Mouse (Mus musculus): ENCODE measurements around the gene Gm9821.

Gene Gm9821

DNA sequence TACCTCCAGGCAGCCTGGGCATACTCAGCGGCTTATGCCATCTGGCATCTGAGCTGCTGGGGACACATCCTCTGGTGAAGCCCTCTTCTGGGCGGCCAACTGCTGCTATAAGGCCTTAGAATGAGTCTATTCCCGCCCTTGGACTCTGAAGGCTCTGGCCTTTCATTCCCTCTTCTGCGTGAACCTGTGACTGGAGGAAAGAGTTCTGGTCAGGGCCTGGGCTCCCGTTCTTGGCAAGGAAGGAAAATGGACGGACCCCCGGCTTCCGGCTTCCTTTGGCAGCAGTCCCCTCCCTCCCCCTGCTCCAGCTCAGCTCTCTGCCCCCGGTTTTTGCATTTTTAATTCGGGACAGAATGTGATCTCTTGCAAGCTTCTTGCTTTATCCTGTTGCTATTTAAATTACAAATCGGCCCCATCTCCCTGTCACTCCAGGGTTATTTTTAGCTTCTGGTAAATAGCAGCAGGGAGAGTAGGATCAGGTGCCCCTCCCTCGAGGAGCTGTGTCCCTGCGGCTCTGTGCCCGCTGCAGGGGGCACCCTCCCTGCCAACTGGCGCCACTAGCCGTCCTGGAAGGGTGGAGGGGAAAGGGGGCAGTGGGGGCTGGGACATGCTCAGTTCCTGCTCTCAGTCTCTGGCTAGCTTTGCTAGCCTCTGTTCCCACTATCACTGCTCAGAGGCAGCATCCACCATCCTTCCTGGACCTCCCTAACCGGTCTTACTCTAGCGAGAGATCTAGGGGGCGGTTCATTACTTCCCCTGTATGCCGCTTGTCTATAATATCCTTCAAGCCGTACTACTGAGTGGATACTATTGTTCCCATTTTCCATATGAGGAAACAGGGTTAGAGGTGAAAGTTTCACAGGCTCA, 26.0 kb downstream of the Gm9821 start:
- no peak for DNase-seq (ENCODE audit: low spot score)

DNA sequence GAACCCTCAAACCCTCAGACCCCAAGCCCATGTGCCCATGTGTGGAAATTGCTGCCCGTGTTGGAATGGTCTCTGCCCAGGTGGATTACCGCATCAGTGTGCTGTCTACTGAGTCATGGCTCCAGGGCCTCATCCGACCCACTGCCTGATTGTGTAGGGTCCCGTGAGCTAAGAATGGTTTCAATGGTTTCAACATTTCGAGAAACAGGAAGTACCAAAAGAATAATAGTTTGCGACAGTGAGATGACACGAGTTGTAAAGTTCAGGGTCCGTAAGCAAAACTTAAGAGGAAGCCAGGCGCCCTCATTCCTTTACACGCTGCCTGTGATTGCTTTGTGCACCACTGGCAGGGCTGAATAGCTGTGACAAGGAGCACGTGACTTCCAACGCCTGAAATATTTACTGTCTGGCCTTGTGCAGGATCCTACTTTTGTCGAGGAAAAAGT, 26.6 kb downstream of the Gm9821 start:
- no peak for DNase-seq (ENCODE audit: low spot score)

DNA sequence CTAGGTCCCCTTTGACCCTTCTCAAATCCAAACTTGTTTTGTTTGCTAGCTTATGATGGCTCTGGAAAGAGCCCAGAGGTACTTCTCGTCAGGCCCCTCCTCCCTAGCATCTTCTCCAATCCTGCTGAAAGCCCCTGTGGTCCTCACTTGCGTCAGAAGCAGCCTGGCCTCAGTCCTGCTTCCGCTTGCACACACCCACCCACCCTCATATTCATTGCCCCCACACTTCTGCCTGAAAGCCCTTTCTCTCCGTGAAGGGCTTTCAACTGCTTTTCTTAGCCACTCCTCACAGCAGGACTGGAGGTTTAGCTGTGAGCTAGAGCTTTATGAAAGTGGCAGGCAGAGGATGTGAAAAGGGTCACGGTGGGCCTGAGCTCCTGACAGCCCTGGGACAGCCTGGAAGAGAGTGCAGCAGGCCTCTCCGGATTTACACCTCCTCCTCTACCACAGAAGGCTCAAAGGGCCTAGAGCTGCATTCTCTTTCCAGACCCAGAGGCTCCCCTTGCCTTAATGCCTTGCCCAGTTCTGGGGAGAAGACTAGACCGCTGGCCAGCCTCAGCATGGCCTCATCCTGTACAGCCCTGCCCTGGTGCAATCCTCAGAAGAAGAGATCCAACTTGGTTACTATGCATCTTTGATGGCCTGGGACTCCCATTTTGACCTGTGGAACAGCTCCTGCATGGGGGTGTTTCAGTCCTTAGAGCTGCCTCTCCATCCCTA, 28.1 kb downstream of the Gm9821 start:
- DNase-seq (ENCODE audit: low spot score) = no peak

DNA sequence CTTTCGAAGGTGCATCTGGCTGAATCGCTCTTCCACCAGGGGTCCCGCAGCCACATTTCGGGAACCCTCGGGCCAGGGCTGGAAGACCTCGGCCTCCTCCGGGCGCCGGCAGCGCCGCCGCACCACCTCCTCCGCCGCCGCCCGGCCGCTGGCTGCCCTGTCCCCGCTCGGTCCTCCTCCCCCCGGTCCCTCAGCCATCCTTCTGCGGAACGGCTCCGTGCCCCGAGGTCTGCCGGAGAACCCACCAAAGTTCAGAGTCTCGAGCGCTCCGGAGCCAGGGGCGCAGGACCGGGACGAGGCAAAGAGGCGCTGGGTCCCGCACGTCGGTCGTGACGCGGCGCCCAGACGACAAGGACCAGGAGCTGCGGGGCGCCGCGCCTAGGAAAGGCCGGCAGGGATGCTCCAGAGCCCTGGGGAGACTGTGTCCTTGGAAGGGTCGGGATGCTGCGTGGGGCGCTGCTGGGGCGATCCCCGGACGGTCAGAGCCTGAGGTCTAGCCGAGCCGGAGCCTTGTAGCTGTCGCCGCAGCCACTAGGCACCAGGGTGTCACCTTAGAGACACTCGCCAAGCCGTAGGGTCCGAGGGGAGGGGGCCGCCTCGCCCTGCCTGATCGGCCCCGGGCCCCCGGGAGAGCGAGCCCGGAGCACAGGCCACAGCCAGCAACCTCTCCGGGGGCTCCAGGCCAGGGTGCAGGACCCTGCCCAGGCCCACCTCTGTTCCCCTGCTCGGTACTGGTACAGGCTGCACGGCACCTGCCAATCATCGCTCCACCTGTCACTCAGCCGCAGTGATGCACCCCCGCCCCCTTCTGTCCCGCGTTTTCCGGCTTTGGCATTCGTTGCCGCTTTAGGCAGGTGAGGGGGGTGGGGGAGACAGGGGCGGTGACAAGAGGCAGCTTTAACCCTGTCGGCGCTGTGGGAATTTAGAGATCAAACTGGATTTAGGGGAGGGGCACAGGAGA, 30.4 kb downstream of the Gm9821 start, which contains the start of gene Dgkz:
Gene Dgkz (minus strand): TSS at position 284 of the 961 bp plus-strand sequence.
- DNase-seq (ENCODE audit: low spot score) = no peak

DNA sequence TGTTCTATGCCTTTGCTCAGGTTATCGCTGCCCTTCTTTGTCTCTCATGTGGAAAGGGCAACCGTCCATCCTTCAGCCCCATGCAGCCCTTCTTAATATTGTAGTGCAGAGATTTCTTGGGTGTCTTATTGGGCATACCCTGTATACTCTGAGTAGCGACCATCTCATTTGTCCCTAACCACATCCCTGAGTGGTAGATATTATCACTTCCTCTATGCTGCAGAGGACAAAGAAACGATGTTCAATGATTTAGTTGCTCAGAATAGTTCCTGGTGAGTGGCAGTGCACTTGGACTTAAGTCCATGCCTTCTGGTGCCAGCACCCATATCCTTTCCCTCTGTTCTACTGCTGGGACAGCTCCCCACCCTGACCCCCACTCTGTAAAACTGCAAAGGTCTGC, 32.5 kb downstream of the Gm9821 start:
- no peak for DNase-seq (ENCODE audit: low spot score)

DNA sequence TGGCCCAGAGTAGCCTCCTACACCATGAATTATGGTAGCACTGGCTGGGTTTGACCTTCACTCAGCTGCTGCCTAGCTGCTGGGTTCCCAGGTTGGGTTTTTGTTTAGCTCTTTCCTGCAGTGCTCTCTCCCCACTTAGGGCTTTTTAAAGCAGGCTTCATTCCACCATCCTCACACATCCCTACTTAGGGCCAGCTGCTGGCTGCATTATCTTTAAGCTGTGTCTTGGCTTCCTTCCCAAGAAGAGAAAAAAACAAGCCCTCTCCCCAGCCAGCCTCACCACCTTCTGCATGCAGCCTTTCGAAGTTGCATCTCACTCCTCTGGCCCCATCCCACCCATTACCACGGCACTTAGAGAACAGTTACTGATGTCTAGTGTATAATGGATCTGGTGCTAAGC, 33.0 kb downstream of the Gm9821 start:
- no peak for DNase-seq (ENCODE audit: low spot score)

DNA sequence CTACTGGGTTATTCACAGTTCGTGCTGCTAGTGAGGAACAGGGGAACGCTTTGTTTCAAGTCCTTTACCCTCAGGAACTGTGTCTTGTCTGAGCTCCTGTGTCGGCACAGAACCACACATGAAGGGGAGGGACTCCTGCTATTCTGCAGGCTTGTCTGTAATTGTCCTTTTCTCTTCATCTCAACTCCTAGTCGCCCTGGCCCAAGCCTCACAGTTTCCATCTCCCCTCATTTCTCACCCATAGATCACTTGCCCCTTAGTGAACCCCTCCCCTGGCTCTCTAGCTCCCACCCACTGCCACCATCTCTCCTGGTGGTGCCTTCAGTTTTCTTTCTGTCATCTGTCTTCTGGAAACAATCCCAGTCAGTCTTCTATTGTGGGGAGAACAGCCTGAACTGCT, 34.7 kb downstream of the Gm9821 start:
- no peak for DNase-seq (ENCODE audit: low spot score)

DNA sequence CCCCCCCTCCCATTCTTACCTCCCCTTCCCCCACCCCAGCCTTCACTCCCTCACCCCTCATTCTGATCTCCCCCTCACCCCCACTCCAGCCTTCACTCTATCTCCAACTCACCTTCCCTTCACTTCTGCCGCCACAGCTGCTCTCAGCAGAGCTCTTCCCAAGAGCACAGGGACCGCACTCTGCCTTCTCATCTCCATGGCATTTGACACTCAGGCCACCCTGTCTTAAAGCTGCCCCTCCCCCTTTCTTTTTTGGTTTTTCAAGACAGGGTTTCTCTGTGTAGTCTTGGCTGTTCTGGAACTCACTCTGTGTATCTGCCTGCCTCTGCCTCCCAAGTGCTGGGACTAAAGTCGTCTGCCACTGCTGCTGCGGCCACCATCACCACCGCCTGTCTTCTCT, 35.3 kb downstream of the Gm9821 start:
- no peak for DNase-seq (ENCODE audit: low spot score)

DNA sequence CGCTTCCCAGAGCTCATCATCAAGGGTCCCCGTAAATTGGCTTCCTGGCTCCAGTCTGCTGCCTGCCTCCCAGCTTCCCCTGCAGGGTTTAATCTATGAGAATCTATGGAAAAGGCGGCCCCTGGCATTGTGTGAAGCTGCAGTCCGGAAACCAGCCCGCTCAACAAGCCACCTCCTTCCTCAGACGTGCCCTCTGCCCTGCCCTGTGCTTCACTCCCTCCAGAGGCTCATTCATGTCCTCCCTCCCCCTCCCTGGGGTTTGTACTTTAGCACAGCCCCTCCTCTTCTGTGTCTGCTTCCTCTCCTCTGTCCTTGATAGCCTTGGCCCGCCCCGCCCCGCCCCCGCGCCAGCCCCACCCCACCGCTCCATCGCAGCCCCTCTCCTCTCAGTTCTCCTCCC, 38.9 kb downstream of the Gm9821 start:
- DNase-seq (ENCODE audit: low spot score) = no peak

DNA sequence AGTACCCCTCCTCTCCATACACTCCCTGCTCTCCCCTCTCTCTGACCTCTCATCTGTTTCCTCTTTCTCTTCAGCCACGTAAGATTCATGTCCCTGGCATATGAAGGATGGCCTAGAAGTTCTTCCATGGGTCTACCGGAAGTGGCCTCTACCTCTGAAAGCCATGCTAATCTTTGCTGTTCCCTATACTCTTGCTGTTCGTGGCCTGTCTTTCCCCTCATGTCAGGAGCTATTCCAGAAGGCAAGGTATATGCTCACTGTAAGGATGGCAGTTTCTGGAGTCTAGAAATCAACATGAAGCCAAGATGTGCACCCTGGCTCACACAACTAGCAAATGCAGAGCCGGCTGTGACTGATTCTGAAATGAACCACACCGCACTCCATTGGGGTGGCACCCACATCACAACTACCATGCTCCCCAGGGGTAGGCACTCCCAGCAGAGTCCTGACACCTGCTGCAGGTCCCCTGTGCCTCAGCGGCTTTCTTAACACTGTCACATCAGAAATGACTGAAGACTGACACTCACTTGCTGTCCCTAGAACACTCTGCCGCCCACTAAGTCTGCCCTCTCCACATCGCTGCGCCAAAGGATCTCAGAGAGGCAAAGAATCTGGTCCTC, 39.5 kb downstream of the Gm9821 start:
- no peak for DNase-seq (ENCODE audit: low spot score)

DNA sequence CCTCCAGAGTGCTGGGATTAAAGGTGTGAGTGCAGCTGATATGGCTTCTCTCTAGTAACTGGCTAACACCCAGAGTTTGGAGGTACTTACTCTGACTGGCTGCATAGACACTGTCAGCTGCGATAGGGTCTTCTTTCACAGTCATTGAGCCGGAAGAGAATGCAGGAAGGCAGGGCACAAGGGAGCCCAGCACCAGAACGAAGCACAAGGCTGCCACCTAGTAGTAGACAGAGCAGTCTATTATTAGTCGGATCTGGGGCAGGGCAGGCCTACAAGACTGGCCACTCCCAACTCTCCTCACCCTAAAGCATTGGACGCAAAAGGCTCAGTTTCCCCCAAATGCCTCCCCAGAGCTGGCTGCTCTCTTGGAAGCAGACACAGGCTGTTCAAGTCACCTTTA, 40.6 kb downstream of the Gm9821 start:
- DNase-seq (ENCODE audit: low spot score) = no peak

DNA sequence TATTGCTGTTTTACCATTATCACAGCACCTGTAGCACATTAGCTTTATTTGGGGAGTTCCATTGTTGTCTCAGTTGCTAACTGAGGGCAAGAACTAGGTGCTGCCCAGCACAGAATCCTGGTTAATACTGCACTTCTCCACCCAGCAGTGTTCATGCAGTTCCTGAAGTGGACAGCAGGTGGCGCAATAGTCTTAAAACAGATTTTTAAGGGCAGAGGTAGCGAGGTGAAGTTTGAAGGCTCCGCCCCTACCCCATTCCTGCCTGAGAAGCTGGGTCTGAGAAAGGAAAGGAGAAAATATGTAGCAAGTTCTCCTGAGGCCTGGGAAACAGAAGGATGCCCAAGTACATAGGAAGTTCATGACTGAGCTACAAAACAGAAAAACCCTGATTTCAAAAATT, 42.0 kb downstream of the Gm9821 start:
- peak; percentile 90 for DNase-seq (ENCODE audit: low spot score)

DNA sequence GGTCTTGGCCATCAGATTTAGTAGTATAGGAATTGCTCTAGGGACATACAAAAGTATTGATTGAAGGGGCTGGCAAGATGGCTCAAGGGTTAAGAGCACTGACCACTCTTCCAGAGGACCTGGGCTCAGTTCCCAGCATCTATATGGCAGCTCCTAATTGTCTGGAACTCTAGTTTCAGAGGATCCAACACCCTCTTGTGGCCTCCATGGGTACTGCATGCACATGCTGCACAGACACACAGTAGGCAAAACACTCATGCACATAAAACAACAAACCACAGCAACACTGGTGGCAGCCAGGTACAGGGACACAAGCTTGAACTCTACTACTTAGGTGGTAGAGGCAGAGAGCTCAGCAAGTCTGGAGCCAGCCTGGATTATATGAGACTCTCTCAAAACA, 44.2 kb downstream of the Gm9821 start:
- no peak for DNase-seq (ENCODE audit: low spot score)

DNA sequence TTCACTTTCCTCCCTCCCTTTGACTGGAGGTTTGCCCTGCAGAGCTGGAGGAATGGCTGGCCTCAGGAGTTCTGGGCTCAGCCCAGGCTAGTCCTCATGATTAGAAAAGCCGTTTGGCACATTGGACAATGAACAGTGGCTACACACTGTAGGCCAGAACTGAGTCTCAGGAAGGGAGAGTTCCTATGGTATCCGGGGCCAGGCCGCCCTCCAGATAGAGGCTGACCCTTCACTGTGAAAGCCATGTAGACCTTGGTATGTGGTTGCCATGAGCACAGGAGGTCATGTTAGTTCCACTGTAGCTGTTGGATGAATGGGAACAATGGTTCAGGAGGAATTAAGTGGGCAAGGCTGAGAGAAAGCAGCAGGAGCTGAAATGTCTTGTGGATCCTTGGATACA, 47.9 kb downstream of the Gm9821 start:
- DNase-seq (ENCODE audit: low spot score) = no peak

DNA sequence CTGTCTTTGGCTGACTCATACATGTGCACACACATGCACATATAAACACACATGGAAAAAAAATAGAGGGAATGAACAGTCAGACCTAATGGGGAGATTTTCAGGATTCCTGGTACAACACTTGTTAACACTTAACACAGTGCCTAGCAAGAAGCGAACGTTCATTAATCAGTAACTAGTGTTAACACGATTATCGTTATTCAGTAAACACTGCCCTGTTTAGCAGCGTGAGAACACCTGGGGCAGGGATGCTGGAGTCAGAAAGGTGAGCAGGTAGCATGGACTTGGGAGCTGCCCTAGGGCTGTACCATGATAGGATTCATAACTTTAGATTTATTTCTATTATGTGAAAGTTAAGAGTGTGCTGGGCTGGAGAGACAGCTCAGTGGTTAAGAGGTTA, 50.5 kb downstream of the Gm9821 start:
- no peak for DNase-seq (ENCODE audit: low spot score)
